Mouse (Mus musculus) granulocyte monocyte progenitor cell, adult 5-6 weeks (primary cell): ENCODE results near the gene Ctbp2. TPM values are rescaled to one million over a fixed set of nuclear protein-coding genes. Genes with fewer than 3 reads are reported as not detected.

Experiments
- ATAC-seq: replicated peaks from 2 replicates; pipeline ENCODE4 v1.8.0; 2016; ENCODE audit warnings: mild to moderate bottlenecking, moderate TSS enrichment, inconsistent platforms; ENCODE audit not compliant: poor library complexity, severe bottlenecking
- total RNA-seq, 2 experiments: library from RNA; stranded (forward) in 1 of 2; stranded (reverse) in 1 of 2; fragments of 200-712, 200-1000 nt in 1 of 2; fragments of >200 nt in 1 of 2; fragmentation: Nextera tagmentation in 1 of 2; gene quantifications; 2 replicates each; pipeline ENCODE4 v1.2.3; 2014 to 2017

The Ctbp2 gene
- total RNA-seq (2014; fragmentation: Nextera tagmentation) (55.5 and 58.1 TPM in 2 replicates), total RNA-seq (2017) (40.8 and 40.9 TPM in 2 replicates)

DNA sequence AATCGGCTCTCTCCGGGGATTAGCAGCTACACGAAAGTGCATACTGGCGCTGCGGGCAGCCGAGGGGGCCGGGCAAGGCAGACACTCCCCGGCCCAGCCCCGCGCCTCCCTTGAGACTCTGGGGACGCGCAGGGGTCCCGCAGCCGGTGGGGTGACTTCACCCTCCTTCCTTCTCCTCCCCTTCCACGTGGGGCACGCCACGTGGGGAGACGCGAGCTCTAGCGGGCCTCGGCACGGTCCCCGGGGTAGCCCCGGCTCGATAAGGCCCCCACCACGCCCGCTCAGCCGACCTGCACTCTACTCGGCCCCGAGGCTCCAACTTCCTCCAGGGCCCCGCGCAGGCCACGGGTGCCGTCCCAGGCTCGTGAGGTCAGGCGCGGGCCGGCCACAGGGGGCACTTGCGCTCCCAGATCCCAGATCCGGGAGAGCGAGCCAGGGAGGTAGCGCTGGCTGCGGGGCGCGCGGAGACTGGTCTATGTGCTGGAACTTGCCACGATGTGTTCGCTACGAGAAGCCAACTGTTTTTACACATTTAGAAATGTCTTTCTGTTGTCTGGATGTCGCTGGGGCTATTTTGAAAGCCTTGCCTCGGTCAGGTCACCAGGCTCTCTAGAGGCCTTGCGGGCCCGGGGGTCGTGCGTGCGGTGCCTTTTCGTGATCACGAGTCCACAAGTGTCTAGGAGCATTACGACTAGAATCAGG lies at the start of gene Ctbp2:
TSS of gene Ctbp2 (minus strand) at position 356 of the 702 bp plus-strand sequence.
- peak; percentile 74 for ATAC-seq

GRCm38 (mm10) chr7:133171403-133172032 lies 47.4 kb upstream of the Ctbp2 start:
- no peak for ATAC-seq

GRCm38 (mm10) chr7:133168928-133169327 lies 44.8 kb upstream of the Ctbp2 start:
- no peak for ATAC-seq

GRCm38 (mm10) chr7:133167903-133168302 lies 43.7 kb upstream of the Ctbp2 start:
- ATAC-seq, result no peak

DNA sequence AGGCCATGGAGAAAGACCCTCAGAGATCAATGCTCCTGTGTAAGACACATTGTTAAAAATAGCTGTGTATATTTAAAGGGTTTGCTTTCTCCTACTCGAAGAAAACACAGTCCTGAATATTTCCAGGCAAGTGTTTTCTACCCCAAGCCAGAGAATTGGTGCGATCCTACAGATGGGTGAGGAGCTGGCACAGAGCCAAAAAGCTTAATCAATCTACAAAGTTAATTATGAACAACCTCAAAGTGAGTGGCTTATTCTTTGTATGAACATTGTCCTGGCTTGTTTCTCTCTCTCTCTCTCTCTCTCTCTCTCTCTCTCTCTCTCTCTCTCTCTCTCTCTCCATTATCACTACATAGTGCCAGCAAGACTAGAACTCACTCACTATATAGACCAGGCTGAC lies 40.6 kb upstream of the Ctbp2 start:
- no peak for ATAC-seq

GRCm38 (mm10) chr7:133163011-133163410 lies 38.9 kb upstream of the Ctbp2 start:
- no peak for ATAC-seq

GRCm38 (mm10) chr7:133162131-133162530 lies 38.0 kb upstream of the Ctbp2 start:
- ATAC-seq, result no peak

DNA sequence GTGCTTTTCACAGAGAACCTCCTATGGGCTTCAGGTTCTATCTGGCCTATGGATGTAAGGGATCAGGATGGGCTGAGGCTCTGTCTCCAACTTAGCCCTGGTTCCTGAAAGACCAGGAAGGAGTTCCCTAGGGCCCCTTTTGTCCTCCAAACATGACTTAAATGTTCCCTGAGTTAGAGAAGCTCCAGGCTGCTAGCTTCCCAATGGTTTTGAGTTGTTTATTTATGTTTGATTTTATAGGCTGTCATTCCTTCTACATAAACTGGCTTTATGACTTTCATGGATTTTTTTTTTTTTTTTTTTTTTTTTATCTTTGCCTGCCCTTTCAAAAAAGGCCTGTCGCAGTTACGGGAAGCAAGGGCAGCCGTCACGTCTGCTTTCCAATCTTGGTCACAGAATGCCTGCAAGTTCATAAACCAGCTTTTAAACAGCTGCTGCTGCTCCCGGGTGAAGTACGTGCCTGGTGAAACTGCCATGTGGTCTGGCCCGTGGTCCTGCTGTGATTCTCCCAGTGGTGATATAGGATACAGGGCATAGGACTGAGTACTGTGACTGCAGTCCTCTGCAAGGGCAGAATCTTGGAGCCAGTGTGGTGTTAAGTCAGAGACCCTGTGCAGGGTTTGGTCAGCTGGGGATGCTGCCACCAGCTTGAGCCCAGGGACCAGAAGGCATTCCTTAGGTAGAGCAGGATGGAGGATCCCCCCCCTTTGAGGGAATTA lies 37.4 kb upstream of the Ctbp2 start:
- ATAC-seq, result no peak

- ATAC-seq, result no peak
These were observed 35.4 kb upstream of the Ctbp2 start for GRCm38 (mm10) chr7:133159519-133159918.

GRCm38 (mm10) chr7:133155621-133156020 lies 31.5 kb upstream of the Ctbp2 start:
- no peak for ATAC-seq

GRCm38 (mm10) chr7:133154846-133155245 lies 30.7 kb upstream of the Ctbp2 start:
- ATAC-seq, result no peak

- no peak for ATAC-seq
These were observed 15.7 kb upstream of the Ctbp2 start for GRCm38 (mm10) chr7:133139689-133140336.

- peak; percentile 89 for ATAC-seq
These were observed 9.4 kb upstream of the Ctbp2 start for GRCm38 (mm10) chr7:133133552-133133951.

DNA sequence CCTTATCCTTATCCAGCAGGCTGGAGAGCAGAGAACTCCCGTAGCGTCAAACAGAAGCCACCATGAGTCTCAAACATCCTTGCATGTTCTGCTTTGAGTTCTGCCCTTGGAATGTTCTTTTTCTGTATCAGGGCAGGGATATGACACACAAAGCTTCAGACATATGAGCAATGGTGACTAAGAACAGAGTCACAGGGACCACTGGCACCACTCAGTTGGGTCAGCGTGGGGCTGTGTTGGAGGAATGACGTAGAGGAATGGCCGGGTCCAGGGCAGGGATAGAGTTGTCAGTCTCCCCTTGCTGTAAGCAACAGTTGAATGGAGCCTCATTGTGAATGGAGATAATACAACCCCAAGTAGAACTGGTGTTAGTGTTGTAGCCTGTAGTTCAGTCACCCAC lies 8.5 kb upstream of the Ctbp2 start:
- no peak for ATAC-seq

GRCm38 (mm10) chr7:133124701-133125485 lies 739 bp upstream of the Ctbp2 start:
- ATAC-seq, result no peak

DNA sequence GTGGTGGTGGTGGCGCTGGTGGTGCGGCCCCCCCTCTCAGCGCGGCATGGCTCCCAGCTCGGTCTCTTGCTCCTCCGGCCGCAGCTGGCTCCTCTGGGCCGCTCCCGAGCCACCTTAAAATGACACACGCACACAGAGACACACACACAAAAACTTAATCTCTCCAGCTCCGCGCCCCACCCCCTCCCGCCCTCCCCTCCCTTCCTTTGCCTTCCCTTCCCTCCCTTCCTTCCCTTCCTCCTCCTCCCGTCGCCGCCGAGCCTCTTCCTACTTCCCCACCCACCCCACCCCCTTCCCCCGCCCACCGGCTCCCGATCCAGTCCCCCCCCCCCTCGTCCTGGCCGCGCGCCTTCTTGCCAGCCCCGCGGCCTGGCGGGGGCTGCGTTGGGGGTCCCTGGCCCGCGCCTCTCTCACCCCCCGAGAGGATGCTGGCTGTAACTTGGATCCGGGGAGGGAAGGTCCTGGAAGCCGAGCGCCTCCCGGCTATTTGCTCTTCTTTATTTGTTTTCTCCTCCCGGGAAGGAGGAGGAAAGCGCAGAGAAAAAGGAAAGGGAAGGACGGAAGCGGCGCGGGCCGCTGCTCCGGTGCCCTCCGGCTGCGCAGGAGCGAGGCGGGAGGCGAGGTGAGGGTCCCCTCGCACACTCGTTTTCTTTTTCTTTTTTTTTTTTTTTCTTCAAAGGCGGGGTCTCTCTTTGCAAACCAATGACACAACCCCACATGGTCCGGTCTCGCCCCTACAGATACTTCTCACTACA lies 733 bp downstream of the Ctbp2 start, which contains the start of gene Fgfr2:
TSS of gene Fgfr2 (minus strand) at position 107 of the 755 bp plus-strand sequence.
- ATAC-seq, result peak; percentile 24

GRCm38 (mm10) chr7:133122379-133123243 lies 1.5 kb downstream of the Ctbp2 start:
- no peak for ATAC-seq

- peak; percentile 21 for ATAC-seq
These were observed 2.3 kb downstream of the Ctbp2 start for GRCm38 (mm10) chr7:133121661-133122378.
